Mouse (Mus musculus) forebrain, embryonic 10.5 days (tissue): ENCODE measurements at regions not wholly inside any gene's neighbourhood (a gene's known extent, or its start where the extent isn't known, plus 50 kb on each side); places are given as distances from the start of the nearest gene placed in this dataset.

Experiments
- DNase-seq: peaks from one replicate; pipeline ENCODE4 v3.0.0-alpha.2; 2017; ENCODE audit warnings: low spot score; ENCODE audit errors: extremely low spot score
- H3K27ac ChIP-seq: fragments of 300-500 bp; sonication (generic); 2 replicates; pipeline ENCODE4 v1.5.1; 2016; ENCODE audit warnings: mild to moderate bottlenecking
- H3K27me3 ChIP-seq: fragments of 300-500 bp; sonication (generic); 2 replicates; pipeline ENCODE4 v1.6.1; 2016; ENCODE audit warnings: mild to moderate bottlenecking; ENCODE audit not compliant: poor library complexity, severe bottlenecking
- H3K36me3 ChIP-seq: fragments of 300-500 bp; sonication (generic); replicated peaks from 2 replicates; pipeline ENCODE4 v1.6.1; 2016; ENCODE audit warnings: mild to moderate bottlenecking, moderate library complexity
- H3K4me1 ChIP-seq: fragments of 300-500 bp; sonication (generic); 2 replicates; pipeline ENCODE4 v1.6.1; 2016
- H3K4me3 ChIP-seq: fragments of 300-500 bp; sonication (generic); 2 replicates; pipeline ENCODE4 v1.5.1; 2016; ENCODE audit warnings: mild to moderate bottlenecking, moderate library complexity
- H3K9me3 ChIP-seq: fragments of 300-500 bp; sonication (generic); 2 replicates; pipeline ENCODE4 v1.6.1; 2016; ENCODE audit warnings: mild to moderate bottlenecking, moderate library complexity
- WGBS: fragments of 180-500 bp; shearing (Covaris S2); methylation state at CpG from one replicate; pipeline ENCODE4 v1.1.7; 2016; 5-methylcytosine and 5-hydroxymethylcytosine counted together

DNA sequence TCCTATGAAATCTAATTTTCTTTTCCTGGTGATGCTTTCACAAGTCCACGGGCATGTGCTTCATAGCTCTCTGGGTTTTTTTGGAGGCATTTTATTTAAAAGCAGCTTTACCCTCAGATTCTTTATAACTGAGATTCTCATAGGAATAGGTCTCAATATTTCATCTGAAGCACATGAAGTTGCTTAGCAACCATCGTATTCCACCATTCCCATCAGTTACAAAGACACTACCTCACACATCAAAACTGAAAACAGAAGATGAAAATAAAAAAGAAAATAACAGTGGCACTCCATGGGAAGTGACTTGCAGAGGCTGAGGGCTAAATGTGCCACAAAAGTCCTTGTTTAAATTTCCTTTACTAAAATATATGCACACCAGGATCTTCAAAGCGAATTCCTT lies 384.0 kb upstream of the 1700015G11Rik start:
- Histone ChIP-seq H3K27ac (no peak overlapping the region), H3K9me3 (no peaks in the 10 kb centered on the region), H3K4me1 (no peaks in the 10 kb centered on the region), H3K36me3 (no peaks in the 10 kb centered on the region), H3K27me3 (no peaks in the 10 kb centered on the region), H3K4me3 (no peak overlapping the region)
- DNase-seq = no peak
- 91% methylated on average over 3 of the region's 3 CpGs for WGBS

DNA sequence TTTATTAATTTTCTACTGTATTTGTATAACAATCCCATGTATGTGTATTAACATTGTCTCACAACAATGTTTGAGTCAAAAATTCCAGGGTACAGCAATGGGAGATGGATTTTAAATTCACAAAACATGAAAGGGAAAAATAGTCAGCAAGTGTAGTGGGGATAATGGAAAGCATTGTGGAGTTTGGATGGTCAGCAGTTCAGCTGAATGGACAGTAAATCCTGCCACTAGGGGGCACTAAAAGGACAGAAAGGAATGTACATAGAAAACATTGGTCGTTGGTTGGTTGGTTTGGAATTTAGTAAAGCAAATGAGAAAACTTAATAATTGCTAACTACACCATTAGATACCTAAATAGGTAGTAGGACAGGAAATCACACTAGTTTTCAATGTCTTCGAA lies 376.3 kb upstream of the 1700015G11Rik start:
- Histone ChIP-seq H3K27me3 (no peaks in the 10 kb centered on the region), H3K36me3 (no peaks in the 10 kb centered on the region), H3K4me3 (no peak overlapping the region), H3K27ac (no peak overlapping the region), H3K9me3 (no peaks in the 10 kb centered on the region), H3K4me1 (no peaks in the 10 kb centered on the region)
- WGBS = 39% methylated on average over 2 of the region's 2 CpGs
- DNase-seq = peak; percentile 15
